Mouse (Mus musculus) ES-E14 (cell line): ENCODE results near the gene Foxp1.

ENCODE experiments used
- CHD2 ChIP-seq: IDR thresholded peaks from 2 replicates; pipeline ENCODE4 v1.6.1; 2014; ENCODE audit warnings: mild to moderate bottlenecking, low read depth, low read length, inconsistent platforms
- HCFC1 ChIP-seq: IDR thresholded peaks from 2 replicates; pipeline ENCODE4 v1.6.1; 2012; ENCODE audit warnings: low read length, inconsistent platforms, borderline replicate concordance; ENCODE audit not compliant: insufficient read depth
- MAFK ChIP-seq: IDR thresholded peaks from 2 replicates; pipeline ENCODE4 v1.6.1; 2014; ENCODE audit warnings: mild to moderate bottlenecking, low read depth, low read length, inconsistent platforms; ENCODE audit not compliant: insufficient read depth
- ZNF384 ChIP-seq: IDR thresholded peaks from 2 replicates; pipeline ENCODE4 v1.6.1; 2012; ENCODE audit warnings: low read depth, low read length, inconsistent platforms

- TF ChIP-seq HCFC1 = no peak
- no peak for TF ChIP-seq CHD2
- no peak for TF ChIP-seq ZNF384
- TF ChIP-seq MAFK = no peak
These were observed 321.2 kb downstream of the Foxp1 start for GRCm38 (mm10) chr6:99201271-99201705.
